Mouse (Mus musculus): ENCODE results near the gene Erg. TPM values are rescaled to one million over a fixed set of nuclear protein-coding genes. Genes with fewer than 3 reads are reported as not detected.

Gene Erg
- total RNA-seq, 2 experiments from 2014 or later, result 8.1 to 9.1 TPM

GRCm38 (mm10) chr16:95360940-95361489 is 225.4 kb downstream of the Erg start:
- Histone ChIP-seq H3K4me3 (no peak overlapping the region), H3K27ac (0 out of 2 replicates have a peak overlapping the region, but pooled peaks have one; percentile 16)
- intact Hi-C loops (cut with DNase I), result no loop called here
- DNase-seq, result no peak
- no peak for TF ChIP-seq CTCF (IDR thresholded peaks at IDR 0.05)

DNA sequence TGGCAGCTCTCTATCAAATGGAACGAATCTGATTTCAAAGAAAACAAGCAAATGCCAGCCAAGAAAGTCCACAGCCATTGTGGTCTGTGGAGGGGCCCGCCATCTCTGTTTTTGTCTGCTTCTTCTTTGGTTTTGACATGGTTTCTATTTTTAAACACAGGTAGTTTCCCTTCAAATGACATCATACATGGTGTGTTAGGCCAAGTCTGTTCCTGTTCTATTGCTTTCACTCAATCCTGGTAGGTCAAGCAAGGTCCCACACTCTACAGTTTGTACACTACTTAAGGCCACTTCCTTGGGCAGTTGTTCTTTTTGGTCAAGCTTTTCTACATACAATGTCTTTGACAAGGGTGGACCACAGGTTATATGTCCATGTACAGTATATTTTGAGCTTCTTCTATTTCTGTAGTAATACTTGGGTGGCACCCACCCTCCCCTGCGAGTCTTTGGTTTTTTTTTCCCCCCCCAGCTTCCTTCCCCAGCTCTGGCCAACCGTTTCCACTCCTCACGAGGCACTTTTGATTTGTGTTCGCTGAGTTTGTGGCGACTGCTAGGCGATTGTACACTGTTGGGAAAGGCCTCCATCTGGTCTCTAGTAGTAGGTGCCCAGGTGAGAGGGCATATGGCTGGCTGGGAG is 226.1 kb downstream of the Erg start:
- intact Hi-C loops (cut with DNase I), result no loop called here
- DNase-seq, result no peak
- TF ChIP-seq CTCF (IDR thresholded peaks at IDR 0.05), result no peak
- Histone ChIP-seq H3K4me3 (no peak overlapping the region), H3K27ac (no peak overlapping the region)

GRCm38 (mm10) chr16:95356962-95357955 is 229.1 kb downstream of the Erg start:
- no peak overlapping the region for H3K4me3 ChIP-seq
- TF ChIP-seq CTCF (IDR thresholded peaks at IDR 0.05), result no peak
- intact Hi-C loops (cut with DNase I), result no loop called here
- DNase-seq, result no peak
- H3K27ac ChIP-seq, result no peak overlapping the region

DNA sequence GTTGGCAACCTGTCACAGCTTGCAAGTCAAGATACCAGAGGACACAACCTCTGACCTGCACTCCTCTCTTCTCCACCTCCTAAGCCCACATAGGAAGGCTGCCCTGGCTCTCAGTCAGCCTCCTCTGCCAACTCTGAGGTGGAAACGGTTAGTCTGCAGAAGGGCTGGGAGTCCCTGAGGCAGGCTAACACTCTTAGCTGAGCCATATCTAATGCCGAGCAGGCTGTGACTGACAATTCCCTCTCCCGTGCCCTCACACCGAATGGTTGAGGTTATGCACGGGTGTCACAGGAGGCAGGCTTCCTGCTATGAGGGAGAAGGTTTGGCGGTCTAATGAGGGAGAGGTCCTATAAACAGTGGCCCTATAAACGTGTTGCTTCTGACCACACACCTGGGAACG is 232.6 kb downstream of the Erg start:
- H3K4me3 ChIP-seq, result no peak overlapping the region
- DNase-seq, result no peak
- no peak overlapping the region for H3K27ac ChIP-seq
- intact Hi-C loops (cut with DNase I), result loop anchor here (5.0 kb wide), 1 partner anchor 113 kb away; no protein-coding TSS in a partner anchor
- no peak for TF ChIP-seq CTCF (IDR thresholded peaks at IDR 0.05)

GRCm38 (mm10) chr16:95352266-95352665 is 234.1 kb downstream of the Erg start:
- peak overlapping the region; percentile 44; the same call in 1 of the 2 replicates for H3K27ac ChIP-seq
- intact Hi-C loops (cut with DNase I), result loop anchor here (5.0 kb wide), 1 partner anchor 115 kb away; no protein-coding TSS in a partner anchor
- no peak for TF ChIP-seq CTCF (IDR thresholded peaks at IDR 0.05)
- no peak for DNase-seq
- no peak overlapping the region for H3K4me3 ChIP-seq

DNA sequence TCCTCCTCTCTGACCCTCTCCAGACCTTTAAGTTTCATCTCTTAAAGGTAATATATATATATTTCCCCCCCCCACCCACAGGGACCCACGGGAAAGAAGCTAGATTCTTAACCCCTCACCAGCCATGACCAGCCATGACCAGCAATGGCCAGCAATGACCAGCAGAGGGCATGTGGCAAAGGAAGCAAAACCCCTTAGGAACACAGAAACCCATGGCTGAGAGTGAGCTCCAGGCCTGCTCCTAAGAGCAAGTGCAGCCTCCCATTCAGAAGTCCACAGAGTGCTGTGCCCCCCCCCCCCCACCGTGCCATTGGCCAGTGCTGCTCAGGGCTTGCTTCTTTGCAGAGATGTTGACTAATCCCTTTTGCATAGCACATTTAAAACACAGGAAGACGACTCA is 235.9 kb downstream of the Erg start:
- DNase-seq, result peak; percentile 52
- Histone ChIP-seq H3K4me3 (no peak overlapping the region), H3K27ac (no peak overlapping the region)
- TF ChIP-seq CTCF (IDR thresholded peaks at IDR 0.05), result peak; percentile 68
- intact Hi-C loops (cut with DNase I), result loop anchor here (5.0 kb wide), 1 partner anchor 117 kb away; no protein-coding TSS in a partner anchor

DNA sequence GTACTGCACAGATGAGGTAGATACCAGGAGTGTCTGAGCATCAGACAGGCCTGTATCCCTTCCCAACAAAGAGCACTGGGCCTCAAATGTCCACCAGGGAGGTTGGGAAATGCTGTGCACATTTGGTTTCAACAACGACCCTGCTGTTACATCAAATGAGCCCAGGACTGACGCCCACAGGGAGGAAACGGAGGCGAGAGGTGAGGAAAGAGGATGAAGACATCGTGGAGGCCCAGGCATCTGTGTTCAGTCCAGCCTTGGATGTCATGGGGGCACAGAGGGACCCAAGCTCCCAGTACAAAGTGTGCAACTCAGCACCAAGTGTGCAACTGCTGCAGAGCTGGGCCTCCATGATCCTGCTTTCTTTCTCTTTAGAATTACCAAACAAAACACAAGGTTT is 236.6 kb downstream of the Erg start:
- intact Hi-C loops (cut with DNase I), result loop anchor here (5.0 to 10.0 kb wide), 3 partner anchors 118 to 565 kb away; no protein-coding TSS in a partner anchor
- DNase-seq, result no peak
- Histone ChIP-seq H3K4me3 (no peak overlapping the region), H3K27ac (no peak overlapping the region)
- TF ChIP-seq CTCF (IDR thresholded peaks at IDR 0.05), result no peak

GRCm38 (mm10) chr16:95349344-95349743 is 237.0 kb downstream of the Erg start:
- no peak for TF ChIP-seq CTCF (IDR thresholded peaks at IDR 0.05)
- DNase-seq, result no peak
- no peak overlapping the region for H3K4me3 ChIP-seq
- intact Hi-C loops (cut with DNase I), result loop anchor here (10.0 kb wide), 2 partner anchors 225 to 565 kb away; no protein-coding TSS in a partner anchor
- H3K27ac ChIP-seq, result no peak overlapping the region

GRCm38 (mm10) chr16:95348555-95348954 is 237.8 kb downstream of the Erg start:
- TF ChIP-seq CTCF (IDR thresholded peaks at IDR 0.05), result no peak

GRCm38 (mm10) chr16:95347202-95347601 is 239.2 kb downstream of the Erg start:
- TF ChIP-seq CTCF (IDR thresholded peaks at IDR 0.05), result no peak
- no peak for DNase-seq
- Histone ChIP-seq H3K27ac (0 out of 2 replicates have a peak overlapping the region, but pooled peaks have one; percentile 35), H3K4me3 (no peak overlapping the region)
- intact Hi-C loops (cut with DNase I), result loop anchor here (10.0 kb wide), 2 partner anchors 228 to 562 kb away; no protein-coding TSS in a partner anchor

More at GRCm38 (mm10) chr16:95348555-95348954, 237.8 kb downstream of the Erg start:
- no peak overlapping the region for H3K4me3 ChIP-seq
- no peak overlapping the region for H3K27ac ChIP-seq
- no peak for DNase-seq
- intact Hi-C loops (cut with DNase I), result loop anchor here (10.0 kb wide), 2 partner anchors 226 to 564 kb away; no protein-coding TSS in a partner anchor

DNA sequence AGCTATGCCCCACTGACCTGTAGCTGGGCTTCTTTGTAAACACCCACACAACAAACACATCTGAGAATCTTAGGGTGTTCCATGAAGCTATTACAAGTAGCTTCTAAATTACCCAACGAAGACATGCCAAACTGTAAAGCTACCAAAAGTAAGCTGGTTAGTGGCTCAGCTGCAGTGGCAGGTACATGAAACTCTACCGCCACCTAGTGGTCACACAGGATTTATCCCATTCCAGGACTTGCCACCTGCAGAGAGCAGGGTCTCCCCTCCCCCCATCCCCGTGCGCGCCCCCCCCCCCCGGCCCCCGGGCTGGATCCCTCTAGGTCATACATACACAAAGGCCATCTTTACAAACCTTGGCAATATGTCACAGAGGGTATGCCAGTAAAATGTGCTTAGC is 240.5 kb downstream of the Erg start:
- no peak overlapping the region for H3K4me3 ChIP-seq
- intact Hi-C loops (cut with DNase I), result loop anchor here (1.0 to 10.0 kb wide), 3 partner anchors 150 to 561 kb away; no protein-coding TSS in a partner anchor
- DNase-seq, result peak; percentile 74
- 0 out of 2 replicates have a peak overlapping the region, but pooled peaks have one; percentile 8 for H3K27ac ChIP-seq
- TF ChIP-seq CTCF (IDR thresholded peaks at IDR 0.05), result peak; percentile 77

DNA sequence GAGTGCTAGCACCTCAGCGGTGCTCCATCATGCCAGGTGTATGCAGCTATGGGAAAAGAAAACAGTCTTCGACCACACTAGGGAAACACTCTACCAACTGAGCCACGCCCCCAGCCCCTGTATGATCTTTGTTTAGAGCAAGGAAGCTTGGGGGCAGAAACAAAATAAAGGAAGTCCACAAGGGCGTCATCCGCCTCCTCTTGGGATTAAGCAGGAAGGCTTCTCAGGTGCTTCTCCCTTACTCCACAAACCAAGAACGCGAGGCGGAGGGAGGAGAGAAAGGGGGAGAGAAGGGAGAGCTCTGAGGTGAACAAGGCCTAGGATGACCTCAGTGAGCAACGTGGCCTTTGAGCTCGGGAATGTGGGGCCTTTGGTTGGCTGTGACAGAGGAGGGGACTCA is 241.4 kb downstream of the Erg start:
- TF ChIP-seq CTCF (IDR thresholded peaks at IDR 0.05), result no peak
- Histone ChIP-seq H3K4me3 (no peak overlapping the region), H3K27ac (no peak overlapping the region)
- no peak for DNase-seq
- intact Hi-C loops (cut with DNase I), result loop anchor here (1.0 to 10.0 kb wide), 3 partner anchors 149 to 560 kb away; no protein-coding TSS in a partner anchor

Measured in gastrocnemius, adult 2 months (tissue).